Mouse (Mus musculus) thymus, postnatal 4 days (tissue): Measurements from ENCODE around the gene 1700013F07Rik.
"Not testable (repeated sequence)": the region's sequence is repeated elsewhere in the genome, so short reads cannot be mapped to it uniquely, and the experiment has no call there.

Source experiments
- DNase-seq: peaks from one replicate; pipeline ENCODE4 v3.0.0; 2021

1700013F07Rik gene

DNA sequence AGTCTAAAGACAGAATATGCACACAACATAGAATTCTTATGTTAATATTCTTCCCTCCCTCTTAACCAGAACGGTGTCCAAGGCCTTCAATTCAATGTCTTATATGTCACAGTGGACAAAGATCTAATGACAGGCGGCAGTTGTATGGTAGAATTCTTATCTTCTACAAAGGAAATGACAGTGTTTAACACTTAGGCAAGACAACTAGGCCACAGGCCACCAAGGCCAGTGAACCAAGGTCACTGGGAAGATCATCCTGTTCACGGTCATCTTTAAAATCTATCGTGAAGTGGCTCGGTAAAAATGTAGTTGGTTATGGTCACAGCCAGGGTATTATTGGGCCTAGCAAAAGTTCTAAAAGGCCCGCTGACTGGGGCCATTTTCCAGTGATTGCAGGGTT is at the start of gene 1700013F07Rik:
TSS of gene 1700013F07Rik (plus strand) at position 200 of the 400 bp plus-strand sequence.
- DNase-seq, result no peak

DNA sequence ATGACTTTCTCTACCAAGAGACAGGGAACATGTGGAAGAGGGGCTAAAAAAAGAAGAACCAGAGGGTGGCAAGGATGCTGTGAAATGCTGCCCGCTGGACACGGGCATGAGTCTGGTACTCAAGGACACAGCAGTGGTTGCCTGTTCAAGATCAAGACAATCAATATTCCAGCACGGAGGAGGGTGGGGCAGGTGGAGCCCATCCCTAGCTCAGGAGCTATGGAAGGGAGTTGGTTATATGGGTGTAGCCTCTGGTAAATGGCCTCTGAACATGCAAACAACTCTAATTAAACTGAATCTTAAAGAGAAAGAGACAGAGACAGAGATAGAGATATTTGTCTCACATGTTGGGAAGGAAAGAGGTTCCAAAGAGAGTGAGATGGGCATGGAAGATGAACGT is 49.2 kb upstream of the 1700013F07Rik start:
- no peak for DNase-seq

DNA sequence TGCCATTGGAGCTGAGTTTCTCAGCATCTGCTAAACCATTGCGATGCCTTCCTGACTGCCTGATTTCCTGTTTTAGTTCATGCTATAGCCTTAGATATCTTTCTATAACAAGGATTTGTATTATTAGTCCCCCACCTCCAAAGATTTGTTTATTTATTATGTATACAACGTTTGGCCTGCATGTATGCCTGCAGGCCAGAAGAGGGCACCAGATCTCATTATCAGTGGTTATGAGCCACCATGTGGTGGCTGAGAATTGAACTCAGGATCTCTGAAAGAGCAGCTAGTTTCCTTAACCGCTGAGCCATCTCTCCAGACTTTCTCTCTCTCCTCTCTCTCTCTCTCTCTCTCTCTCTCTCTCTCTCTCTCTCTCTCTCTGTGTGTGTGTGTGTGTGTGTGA is 44.0 kb upstream of the 1700013F07Rik start:
- peak; percentile 20 for DNase-seq

DNA sequence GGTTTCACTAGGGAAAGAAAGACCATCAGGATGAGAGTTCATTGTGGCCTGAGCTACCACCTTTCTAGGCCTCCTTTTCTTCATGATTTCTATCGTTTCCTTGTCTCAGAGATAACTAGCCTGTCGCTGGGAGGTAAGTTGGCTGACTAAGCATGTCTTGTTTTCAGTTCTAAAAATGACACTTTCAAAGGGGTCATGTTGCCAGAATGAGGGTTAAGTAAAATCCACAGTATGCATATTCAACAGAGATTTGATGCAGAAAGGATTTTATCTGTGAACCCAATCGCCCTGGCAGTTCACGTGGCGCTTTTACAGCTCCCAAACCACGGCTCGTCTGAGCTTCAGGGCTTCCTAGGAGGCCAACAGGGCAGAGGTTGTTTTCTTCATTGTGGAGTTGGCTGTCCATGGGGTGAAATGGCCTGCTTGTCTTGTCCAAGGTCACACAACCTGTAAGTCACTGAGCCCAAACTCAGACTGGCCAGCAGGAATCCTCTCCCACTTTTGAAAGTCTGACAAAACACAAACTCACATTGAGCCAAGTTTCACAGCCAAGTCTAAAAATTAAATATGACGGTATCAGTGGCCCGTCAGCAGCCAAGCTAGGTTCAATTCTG is 39.0 kb upstream of the 1700013F07Rik start:
- no peak for DNase-seq

DNA sequence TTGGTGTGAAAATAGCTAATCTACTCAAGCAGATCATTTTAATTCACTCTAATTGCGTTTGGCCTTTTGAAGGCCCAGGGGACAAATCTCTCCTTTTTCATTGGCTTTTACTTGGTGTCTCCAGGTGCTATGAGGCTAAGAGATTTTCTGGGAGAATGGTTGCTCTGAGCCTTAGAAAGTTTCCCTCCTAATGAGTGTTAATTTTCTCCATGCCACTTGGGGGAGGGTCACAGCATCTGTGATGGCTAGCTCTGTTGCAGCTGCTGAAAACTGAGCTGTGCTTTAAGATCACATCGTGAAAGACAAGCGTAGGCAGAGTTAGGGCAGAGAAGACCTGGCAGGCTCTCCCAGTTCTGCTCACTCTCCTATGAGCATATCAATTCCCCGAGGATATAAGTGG is 38.5 kb upstream of the 1700013F07Rik start:
- no peak for DNase-seq

DNA sequence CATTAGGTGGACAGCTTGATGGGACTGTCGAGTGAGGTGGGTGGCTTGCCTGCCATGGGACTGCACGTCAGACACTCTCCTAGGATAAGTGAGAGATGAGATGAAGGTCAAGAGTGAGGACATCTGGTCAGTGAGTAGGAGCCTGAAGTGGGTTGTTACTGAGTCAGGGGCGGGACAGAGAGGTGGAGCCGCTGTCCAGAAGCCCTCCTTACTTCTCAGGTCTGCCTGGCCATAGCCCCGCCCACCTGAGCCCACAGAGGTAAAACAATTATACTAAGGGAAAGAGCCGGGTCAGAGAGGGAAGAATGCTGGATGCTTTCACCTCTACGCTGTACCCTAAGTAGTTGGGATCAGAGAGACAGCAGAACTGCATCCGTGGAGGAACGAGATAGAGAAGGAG is 36.3 kb upstream of the 1700013F07Rik start:
- no peak for DNase-seq

DNA sequence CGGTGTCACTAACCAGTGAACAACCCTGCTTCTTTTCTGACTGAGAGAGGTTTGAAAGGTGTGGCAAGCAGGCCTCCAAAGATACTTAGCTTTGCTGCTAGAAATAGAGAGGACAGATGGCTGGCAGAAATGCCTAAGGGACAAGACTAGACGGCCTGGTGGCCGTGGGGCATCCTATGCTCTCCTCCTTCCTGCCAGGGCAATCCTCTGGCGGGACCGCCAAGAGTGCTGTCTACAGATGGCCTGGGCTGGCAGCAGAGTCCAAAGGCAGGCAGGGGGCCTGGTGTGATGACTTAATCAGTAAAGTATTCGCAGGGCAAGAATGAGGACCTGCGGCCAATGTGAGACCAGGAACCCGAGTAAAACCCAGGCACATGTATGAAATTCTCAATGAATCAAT is 34.1 kb upstream of the 1700013F07Rik start:
- no peak for DNase-seq

DNA sequence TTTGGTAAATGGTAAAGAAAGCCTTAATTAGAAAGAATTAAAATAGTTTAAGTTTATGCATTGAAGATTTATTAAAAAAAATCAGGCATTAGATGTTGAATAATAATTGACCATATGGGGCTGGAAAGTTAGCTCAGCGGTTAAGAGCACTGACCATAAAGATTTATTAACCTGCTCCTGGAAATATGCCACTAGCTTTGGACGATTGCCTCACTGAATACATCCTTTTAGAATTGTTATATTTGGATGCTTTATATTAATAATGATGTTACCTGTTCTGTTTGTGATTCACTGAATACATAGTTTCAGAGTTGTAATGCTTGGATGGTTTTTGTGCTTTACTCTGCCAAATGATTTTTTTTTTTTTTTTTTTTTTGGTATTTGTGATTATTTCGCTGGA is 32.5 kb upstream of the 1700013F07Rik start:
- DNase-seq, result not testable (repeated sequence)

DNA sequence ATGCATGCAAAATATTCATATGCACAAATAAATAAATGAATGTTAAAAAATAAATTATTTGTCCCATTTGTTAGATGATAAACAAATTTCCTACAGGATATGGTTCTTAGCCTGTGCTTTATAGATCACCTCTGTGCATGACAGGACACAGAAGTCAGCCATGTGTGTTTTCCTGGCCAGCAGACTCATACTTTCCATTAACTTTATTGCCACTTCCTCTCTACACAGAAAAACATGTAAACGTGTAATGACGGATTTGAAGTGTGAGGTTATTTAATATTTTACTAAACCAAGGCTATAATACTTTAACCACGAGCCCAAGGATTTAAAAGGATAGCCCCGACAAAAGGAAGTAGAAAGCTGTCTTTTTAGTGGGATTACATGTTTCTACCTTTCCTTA is 30.0 kb upstream of the 1700013F07Rik start:
- DNase-seq, result no peak

DNA sequence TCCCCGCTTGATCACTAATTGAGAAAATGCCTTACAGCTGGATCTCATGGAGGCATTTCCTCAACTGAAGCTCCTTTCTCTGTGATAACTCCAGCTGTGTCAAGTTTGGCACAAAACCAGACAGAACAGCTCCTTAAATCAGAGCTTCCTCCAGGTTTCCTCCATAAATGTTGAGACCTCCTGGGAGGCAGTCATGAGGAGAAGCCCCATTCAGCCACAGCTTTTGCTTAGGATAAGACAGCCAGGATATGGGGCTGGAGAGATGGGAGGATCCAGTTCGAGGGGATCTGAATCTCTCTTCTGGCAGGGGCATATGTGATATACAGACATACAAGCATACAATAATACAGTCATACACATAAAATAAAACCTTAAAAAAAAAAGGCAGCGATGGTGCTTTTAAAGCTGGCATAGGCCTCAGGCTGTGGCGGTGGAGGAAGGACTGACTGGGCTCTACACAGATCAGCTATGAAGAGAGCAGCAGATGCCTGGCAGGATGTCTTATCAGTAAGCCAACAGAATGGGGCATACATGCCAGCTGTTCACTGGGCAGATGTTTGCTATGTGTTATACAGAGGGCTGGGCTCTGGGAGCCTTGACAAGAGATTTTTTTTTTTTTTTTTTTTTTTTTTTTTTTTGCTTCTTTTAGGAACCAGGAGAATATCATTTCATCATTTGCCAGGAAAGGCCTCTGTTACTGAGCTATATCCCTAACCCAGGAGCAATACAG is 25.0 kb upstream of the 1700013F07Rik start:
- no peak for DNase-seq

DNA sequence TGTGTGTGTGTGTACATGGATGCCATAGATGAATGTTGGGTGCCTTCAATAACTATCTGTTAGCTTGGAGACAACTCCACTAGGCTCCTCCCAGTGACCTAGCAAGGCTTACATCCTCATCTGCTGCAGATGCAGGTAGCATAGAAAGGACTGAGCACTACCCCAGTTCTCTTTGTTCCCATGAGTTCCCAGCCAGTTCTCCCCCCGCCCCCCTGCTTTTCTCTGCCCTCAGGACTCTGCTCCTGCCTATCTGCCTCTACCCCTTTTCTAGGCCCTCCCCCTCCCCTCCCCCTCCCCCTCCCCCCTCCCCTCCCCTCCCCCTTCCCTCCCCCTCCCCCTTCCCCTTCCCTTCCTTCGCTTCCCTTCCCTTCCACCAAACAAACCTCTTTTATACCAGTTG is 23.8 kb upstream of the 1700013F07Rik start:
- DNase-seq, result no peak

DNA sequence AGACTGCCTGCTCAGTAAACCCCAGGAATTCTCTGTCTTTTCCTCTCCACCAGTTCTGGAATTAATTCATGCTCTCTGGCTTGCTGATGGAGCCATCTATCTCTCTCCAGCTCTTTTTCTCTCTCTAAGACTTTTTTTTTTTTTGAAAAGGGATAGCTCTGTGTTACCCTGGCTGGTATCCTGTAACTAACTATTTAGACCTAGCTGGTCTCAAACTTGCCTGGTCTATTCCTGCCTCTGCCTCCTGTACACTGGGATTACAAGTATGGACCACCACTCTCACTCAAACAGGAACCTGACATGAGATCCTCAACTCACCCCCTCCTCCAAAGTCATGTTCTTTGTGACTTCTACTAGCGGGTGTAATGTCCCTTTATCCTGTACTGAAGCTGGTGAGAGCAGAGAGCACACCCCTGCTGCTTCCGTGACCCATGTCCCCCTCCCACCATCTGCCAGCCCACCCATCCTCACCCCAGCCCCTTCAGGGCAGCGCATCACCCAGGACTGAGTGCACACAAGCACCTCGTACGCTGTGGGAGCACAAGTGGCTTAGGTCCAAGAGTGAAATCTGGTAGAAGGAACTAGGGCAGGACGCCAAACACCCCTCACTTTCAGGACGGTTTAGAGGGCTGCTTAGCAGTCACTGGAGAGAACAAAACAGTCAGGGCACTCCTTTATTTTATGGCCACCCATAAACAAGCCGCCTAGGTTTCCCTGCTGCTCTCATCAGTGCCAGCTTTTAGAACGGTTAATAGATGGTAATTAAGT is 23.1 kb upstream of the 1700013F07Rik start:
- DNase-seq, result no peak

DNA sequence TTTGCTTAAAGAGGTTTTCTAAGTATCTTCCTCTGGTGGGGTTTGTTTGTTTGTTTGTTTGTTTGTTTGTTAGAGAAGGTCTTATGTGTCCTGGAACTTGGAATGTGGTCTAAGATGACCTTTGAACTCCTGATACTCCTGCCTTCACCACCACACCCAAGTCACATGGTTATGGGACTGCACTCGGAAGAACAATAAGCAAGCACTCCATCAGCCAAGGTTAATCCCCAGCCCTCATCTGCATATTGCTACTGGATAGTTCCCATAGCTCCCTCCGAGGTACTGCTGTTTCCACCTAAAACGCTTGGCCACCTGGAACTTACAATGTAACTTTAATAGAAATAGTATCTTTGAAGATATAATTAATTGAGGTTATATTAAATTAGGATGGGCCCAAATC is 20.5 kb upstream of the 1700013F07Rik start:
- no peak for DNase-seq

DNA sequence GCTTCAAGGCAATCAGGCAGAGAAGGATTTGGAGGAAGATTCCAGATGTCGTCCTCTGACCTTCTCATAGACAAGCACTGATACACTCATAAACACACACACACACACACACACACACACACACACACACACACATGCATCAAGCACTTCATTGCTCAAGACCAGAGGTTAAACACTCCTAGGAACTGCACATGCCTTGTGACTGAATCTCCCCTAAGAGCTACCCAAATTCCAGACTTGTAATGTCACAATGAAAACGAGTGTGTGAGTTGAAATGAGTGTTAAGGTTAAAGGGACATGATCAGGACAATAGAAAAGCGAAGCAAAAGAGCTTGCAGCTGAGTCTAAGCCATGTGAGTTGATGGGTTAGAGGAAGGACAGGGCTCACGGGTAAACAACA is 15.7 kb upstream of the 1700013F07Rik start:
- DNase-seq, result no peak

DNA sequence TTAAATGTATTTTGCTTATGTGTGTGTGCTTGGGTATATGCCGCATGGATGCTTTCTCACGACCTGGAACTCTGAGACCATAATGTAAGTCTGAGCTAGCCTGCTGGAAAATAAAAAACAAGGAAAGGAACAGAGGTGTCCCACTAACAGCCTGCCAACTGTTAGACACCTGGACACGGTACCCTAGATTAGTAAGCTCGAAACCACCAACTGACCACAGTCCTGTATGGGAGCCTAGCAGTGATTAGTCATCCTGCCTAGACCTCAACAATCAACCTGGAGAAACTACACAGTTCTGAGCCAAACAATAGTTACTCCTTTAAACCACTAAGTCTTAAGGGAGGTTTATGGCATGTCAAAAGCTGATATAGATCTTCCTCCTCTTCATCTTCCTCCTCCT is 10.5 kb upstream of the 1700013F07Rik start:
- DNase-seq, result no peak

DNA sequence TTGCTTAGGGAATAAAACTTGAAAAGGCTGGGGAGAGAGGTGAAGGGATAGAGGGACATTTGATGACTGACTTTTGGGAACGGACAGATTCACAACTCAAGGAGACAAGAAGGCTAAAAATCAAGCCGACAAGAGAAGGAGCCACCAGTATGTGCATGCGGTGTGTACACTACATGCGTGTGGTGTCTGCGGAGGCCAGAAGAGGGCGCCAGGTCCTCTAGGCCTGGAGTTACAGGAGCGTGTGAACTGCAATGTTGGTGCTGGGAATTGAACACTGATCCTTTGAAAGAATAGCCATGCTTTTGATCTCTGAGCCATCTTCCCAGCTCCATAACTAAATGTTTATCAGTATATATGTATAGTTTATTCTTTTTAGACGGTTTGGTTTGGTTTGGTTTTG is 5.5 kb upstream of the 1700013F07Rik start:
- peak; percentile 15 for DNase-seq

DNA sequence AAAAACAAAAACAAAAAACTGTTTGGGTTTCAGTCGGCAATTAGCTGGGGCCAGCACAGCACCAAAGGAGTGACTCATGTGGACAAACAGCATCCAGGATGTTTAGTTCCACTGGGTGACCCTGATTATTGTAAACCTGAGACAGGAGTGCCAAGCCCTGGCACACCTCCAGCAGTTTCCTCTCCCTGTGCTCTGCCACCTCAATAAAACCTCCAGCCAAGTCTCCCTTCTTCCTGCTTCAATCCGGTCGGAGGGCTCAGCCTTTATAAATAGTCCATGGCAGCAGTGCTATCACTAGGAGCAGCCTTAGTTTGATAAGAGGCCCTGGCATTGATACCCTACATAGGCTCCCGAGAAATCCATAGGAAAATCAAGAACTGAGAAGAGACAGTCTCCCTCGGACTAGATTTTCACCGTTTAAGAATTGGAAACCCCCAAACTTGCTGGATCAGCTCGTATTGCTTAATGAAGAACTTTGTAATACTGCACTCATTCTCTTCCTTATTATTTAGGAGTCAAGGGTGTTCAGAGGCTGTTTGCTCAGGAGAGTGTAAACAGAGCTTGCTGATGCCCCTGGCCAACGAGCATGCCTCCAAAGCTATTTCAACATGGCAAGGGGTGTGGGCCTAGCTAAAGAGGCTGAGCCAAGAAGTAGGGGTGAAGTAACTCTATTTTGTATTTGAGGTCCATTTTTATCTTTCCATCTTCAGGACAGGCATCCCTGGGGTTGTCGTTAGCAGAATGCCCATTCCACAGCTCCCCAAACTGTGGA is 650 bp upstream of the 1700013F07Rik start:
- DNase-seq, result no peak

DNA sequence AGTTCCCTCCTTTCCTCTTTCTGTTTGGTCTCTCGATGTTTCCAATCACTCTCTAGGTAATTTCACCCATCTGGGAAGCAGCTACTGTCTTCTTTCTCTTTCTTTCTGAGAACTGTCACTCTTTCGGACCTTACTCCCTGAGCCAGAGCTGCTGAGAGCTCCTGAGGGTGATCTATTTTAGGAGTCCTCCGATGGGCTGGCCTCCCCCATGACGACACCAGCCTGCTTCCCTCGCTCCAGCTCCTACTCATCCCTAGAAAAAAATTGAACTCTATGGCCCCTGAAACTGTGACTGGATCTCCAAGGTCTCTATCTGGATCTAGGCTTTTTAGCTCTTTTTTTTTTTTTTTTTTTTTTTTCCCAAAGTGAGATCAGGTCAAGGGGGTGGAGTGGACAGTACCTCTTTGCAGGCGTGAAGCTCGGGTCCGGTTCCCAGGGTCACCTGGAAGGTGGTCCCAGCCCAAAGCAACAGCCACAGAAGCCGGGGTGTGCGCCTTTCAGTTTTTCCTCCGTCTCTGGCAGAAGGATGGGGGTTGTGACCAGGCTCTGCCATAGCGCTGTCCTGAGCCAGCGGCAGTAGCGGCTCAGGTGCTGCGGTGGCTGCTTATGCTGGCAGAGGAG is 2.1 kb downstream of the 1700013F07Rik start:
- no peak for DNase-seq

DNA sequence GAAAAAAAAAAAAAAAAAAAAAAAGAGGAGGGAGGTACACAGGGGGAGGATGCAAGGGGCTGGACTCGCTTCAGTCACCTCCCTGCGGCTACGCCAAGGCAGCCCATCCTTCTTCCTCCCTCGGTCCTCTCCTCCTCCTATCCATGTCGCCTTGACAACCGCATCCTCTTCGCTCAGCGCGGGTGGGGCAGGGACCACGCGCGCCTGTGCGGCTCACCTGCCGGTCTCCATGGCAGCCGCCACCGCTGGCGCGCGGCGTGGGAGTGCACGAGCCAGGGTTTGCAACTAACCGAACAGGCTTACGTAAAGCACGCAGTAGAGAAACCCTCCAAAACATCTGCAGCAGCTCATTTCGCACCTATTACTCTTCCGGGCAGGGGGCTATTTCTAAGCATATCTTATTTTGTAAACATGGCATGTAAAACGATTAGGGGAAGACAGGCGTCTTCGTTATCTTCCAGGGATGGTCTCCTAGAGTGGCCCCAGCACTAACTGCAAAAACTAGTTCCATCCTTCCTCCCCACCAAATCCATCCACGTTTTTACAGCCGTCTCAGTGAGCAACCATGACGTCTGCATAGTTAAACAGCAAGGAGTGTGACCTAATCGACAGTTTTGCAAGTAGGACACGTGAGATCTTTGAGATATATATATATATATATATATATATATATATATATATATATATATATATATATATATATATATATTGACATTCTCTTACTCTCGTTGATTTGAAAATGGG is 2.7 kb downstream of the 1700013F07Rik start, which contains the start of gene 5330417C22Rik:
TSS of gene 5330417C22Rik (minus strand) at position 20 of the 744 bp plus-strand sequence.
- DNase-seq, result peak; percentile 62

DNA sequence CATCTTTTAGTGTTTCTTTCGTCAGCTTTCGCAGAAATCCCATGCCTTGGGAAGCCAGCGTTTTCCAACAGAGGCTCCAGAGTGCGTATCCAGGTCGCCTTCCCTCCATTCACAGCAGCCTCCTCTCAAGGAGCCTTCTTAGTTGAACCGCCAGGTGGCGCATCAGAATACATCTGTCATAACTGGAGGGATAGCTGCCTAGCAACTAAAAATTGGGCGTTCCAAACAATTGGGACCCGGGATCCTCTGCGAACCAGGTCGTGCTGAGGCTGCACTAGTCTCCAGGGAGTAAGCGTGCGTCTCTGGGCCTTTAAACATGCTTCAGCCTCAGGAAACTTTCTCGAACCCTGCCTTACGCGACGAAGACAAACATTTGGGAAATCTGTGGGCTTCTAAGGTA is 3.4 kb downstream of the 1700013F07Rik start:
- peak; percentile 87 for DNase-seq

DNA sequence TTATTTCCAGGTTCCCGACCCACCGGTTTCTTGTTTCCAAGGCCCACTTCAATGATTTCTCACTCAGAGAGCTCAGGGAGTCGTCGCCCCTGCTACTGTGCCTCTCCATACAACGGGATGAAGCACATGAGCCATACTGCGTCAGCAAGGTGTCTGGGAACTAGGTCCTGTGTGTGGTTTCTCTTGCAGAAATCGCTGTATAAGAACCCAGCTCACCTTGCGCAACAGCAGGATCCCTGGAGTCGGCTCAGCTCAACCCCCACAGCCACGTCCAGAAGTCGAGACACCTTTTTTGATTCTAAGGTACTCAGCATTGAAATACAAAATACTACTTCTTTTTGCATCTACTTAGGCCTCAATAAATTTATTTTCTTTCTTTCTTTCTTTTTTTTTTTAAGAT is 8.3 kb downstream of the 1700013F07Rik start:
- DNase-seq, result no peak

DNA sequence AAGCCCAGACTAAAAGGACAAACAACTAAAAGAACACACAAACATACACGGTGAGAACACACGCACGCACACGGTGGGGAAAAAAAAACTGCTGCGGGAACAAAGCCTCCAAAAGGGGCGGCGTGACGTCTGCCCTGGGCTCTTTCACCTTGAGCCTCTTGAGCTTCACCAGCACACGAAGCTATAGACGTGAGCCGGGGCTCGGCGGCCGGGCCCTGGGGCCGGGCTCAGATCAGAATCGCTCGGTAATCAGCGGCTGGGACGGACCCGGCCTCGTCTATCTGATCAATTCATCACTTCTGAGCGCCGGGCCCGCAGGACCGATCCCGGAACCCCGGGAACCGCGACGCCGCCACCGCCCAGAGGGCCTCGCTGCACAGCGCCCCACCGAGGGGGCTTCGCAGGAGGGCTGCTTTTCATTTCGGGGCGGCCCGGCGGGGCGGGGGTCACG is 20.2 kb downstream of the 1700013F07Rik start:
- no peak for DNase-seq
